Mouse (Mus musculus) kidney, adult 8-10 months (tissue): ENCODE data around the gene Nlgn2.

Experiments
- DNase-seq, 2 experiments: peaks; one replicate each; pipeline ENCODE4 v3.0.0; 2022

The Nlgn2 gene

GRCm38 (mm10) chr11:69837604-69837951, at the start of gene Nlgn2:
Gene Nlgn2, minus strand, starts transcription at chr11:69837784.
- peak in 1 of 2 experiments; percentile 26 for DNase-seq

GRCm38 (mm10) chr11:69886907-69887635, 49.5 kb upstream of the Nlgn2 start:
- DNase-seq, result no peak

GRCm38 (mm10) chr11:69884663-69885062, 47.1 kb upstream of the Nlgn2 start:
- DNase-seq, result no peak

GRCm38 (mm10) chr11:69884240-69884639, 46.7 kb upstream of the Nlgn2 start:
- no peak for DNase-seq

GRCm38 (mm10) chr11:69883527-69884151, 46.1 kb upstream of the Nlgn2 start:
- no peak for DNase-seq

DNA sequence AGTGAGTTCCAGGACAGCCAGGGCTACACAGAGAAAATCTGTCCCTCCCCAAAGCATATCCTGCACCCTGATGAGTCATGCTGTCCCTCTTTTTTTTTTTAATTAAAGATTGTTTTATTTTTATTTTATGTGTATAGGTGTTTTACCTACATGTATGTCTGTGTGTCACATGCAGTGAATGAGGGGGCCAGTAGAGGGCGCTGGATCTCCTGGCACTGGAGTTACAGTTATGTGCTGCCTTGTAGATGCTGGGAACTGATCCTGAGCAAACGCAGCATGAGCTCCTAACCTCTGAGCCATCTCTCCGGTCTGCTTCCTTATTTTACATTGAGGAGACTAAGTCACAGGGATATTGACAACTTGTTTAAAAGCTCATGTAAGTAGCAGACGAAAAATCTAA, 45.5 kb upstream of the Nlgn2 start:
- peak in 1 of 2 experiments; percentile 54 for DNase-seq

- no peak for DNase-seq
Measured at GRCm38 (mm10) chr11:69881787-69882670, 44.4 kb upstream of the Nlgn2 start.

DNA sequence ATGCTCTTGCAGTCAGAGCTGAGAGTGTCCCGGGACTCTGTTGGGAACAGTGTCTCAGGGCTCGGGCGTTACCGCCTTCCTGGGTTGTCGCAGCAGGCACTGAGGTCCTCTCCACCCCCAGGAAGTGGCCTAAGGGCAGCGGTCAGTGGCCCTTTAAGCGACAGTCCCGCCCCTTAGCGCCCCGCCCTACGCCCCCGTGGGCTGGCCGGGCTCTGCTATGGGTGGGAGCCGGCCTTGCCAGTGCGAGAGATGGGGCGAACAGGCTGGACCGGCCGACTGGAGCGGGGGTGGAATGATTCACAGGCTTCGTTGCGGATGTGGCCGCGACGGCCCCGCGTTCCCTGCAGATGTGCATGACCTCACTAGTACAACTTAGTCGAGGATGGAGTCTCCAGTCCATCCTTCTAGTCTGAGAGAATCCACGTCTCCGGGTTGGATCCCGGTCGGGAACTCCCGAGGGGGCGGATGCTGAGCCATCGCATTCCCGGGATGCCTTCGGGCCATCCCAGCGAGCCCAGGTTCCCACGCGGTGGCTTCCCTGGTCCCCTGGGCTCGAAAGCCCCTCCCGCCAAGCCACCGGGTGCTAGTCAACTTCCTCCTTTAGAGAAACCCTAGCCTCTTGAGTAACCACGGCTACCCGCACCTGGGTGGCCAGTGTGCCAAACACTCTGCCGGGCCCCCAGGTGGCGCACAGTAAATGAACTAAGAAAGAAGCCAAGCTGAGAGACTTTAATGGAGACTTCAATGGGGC, 43.4 kb upstream of the Nlgn2 start, which contains the start of gene Kctd11:
Gene Kctd11, minus strand, starts transcription at position 554 of the 751 bp plus-strand sequence.
- peak; percentile 90 to 92 for DNase-seq

DNA sequence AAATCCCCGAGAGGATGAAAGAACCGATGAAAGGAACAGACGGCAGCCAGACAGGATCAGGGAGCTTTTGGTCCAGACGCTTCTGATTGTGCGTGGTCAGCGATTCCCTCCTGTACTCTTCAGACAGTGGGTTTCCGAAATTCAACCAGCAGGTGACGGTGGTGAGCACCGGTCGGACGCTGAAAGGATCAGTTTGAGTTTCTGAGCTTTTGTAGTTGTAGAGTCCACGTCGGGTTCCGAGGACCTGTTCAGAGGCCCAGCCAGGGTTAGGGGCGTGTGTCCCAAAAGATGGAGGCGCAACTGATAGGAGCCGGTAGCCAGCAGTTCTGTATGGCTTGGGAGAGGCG, 42.9 kb upstream of the Nlgn2 start:
- DNase-seq, result peak; percentile 77 to 86

- no peak for DNase-seq
Measured at GRCm38 (mm10) chr11:69879711-69880110, 42.1 kb upstream of the Nlgn2 start.

DNA sequence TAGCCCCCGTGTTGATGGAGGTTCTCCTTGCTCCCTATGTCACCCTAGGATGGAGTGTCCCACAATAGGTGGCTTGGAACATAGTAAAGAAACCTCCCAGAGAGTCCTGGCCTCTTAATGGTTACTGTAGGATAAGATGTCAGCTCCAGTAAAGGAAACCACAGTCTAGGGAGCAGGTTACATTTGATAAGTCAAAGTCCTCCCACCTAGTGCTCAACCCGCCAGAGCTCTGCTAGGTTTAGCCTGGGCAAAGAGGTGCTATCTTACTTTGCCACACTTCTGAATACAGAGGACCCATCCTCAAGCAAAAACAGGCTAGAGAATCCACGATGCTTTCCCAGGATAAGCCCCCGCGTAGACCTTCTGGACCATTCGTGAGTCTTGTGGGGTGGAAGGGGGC, 41.4 kb upstream of the Nlgn2 start:
- no peak for DNase-seq

GRCm38 (mm10) chr11:69878399-69878798, 40.8 kb upstream of the Nlgn2 start:
- DNase-seq, result no peak

GRCm38 (mm10) chr11:69877878-69878277, 40.3 kb upstream of the Nlgn2 start, which contains the start of gene Tmem95:
Gene Tmem95, minus strand, starts transcription at chr11:69878018.
- no peak for DNase-seq

DNA sequence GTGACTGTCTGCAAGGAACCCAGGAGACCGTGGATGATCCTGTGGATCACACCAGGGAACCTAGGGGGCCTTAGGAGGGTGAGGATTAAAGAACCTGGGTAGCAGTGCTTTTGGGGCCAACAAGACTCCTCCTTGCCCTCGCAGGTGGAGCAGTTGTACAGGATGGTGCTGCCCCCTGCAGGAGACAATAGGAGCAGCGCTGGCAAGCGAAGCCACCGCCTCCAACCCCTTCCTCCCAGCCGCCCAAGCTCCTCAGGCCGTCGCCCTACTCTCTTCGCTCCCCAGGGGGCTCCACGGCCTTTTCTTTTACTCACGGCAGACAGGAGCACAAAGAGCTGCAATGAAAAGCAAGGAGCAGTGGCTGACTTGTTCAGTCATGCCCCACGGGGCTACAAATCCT, 39.3 kb upstream of the Nlgn2 start:
- peak; percentile 71 to 86 for DNase-seq

DNA sequence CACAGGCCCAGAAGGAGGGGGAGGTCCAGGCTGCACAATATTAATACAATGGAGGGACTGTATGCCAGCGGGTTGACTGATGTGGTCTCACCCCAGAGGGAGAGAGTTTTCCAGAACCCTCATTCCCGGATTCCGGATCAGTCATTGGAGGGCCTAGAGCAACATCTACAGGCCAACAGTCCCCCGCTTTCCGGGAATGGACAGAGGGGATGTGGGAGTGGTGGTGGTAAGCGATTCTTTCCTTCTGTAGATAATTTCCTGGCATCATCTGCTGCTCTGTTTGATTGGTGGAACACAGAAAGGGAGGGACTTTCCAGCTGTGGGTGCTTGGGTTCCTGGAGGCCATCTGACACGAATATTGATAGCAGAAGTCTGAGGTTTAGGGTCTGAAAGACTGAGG, 38.6 kb upstream of the Nlgn2 start:
- DNase-seq, result peak in 1 of 2 experiments; percentile 35

- DNase-seq, result no peak
Measured at GRCm38 (mm10) chr11:69872451-69872850, 34.9 kb upstream of the Nlgn2 start.

GRCm38 (mm10) chr11:69871822-69872221, 34.2 kb upstream of the Nlgn2 start:
- no peak for DNase-seq

GRCm38 (mm10) chr11:69870289-69871069, 32.9 kb upstream of the Nlgn2 start:
- no peak for DNase-seq

DNA sequence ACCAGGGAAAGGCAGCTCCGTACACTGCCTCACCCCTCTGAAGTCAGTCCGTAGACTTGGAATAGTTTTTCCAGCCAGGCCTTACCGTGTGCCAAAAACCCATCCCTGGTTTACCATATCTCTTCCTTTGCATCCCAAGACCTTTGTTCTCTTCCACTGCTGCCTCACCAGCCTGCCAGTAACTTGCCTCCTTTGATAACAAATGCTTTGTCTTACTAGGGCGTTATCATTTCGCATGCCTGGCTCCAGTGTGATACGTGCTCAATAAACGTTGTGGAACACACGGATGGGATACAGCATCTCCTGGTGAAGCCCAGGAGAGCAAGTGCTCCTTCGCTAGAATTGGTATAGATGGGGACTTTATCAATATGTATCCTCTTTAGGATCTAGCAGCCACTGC, 29.8 kb upstream of the Nlgn2 start:
- DNase-seq, result no peak

DNA sequence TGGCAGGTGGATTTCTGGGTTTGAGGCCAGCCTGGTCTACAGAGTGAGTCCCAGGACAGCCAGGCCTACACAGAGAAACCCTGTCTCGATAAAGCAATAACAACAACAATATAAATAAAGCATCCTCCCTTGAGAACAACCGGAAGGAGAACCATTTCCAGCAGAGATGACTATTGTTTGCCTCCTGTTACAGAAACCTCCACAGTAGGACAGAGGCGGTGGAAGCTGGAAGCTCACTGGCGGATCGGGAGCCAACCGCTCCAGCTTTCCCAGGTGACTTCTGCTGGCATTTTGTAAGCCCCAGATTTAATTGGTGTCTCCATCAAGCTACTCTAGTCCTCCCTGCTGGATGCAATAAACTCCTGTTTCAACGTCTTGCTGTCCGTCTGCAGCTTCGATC, 28.0 kb upstream of the Nlgn2 start:
- no peak for DNase-seq

- DNase-seq, result no peak
Measured at GRCm38 (mm10) chr11:69864138-69864860, 26.7 kb upstream of the Nlgn2 start.
